Mouse (Mus musculus): ENCODE measurements around the gene 1700012B07Rik. TPM values are rescaled to one million over a fixed set of nuclear protein-coding genes. Genes with fewer than 3 reads are reported as not detected.

1700012B07Rik gene
- polyA plus RNA-seq, 1 experiment from 2014 or later = not detected

GRCm38 (mm10) chr11:109754105-109754602 lies 73.7 kb downstream of the 1700012B07Rik start:
- Histone ChIP-seq H3K27ac (ENCODE audit: low read length) (peak overlapping the region; percentile 62), H3K4me1 (ENCODE audit: insufficient read depth, low read depth, low read length) (no peaks in the 10 kb centered on the region), H3K9me3 (ENCODE audit: low read length) (no peaks in the 10 kb centered on the region), H3K36me3 (ENCODE audit: insufficient read depth, low read length) (no peaks in the 10 kb centered on the region), H3K4me3 (ENCODE audit: low read depth, low read length) (no peak overlapping the region), H3K27me3 (replicated peaks; ENCODE audit: insufficient read depth, low read length) (no peaks in the 10 kb centered on the region), H3K9ac (replicated peaks; ENCODE audit: low read depth) (no peak overlapping the region), H3K4me2 (replicated peaks; ENCODE audit: low read depth, low read length) (no peak overlapping the region)
- TF ChIP-seq EP300 (IDR thresholded peaks at IDR 0.05) = peak; percentile 95
- TF ChIP-seq CTCF (IDR thresholded peaks at IDR 0.05) = no peak
- 59% methylated on average over 7 of the region's 7 CpGs for WGBS
- DNase-seq (ENCODE audit: low spot score) (peak; percentile 84), ATAC-seq (peak; percentile 68)

GRCm38 (mm10) chr11:109751636-109752603 lies 75.9 kb downstream of the 1700012B07Rik start:
- H3K9ac ChIP-seq (replicated peaks; ENCODE audit: low read depth) = no peak overlapping the region
- DNase-seq (ENCODE audit: low spot score) = peak; percentile 48
- no peak overlapping the region for H3K27ac ChIP-seq (ENCODE audit: low read length)
- WGBS = 56% methylated on average over 12 of the region's 12 CpGs
- H3K27me3 ChIP-seq (replicated peaks; ENCODE audit: insufficient read depth, low read length) = no peaks in the 10 kb centered on the region
- H3K9me3 ChIP-seq (ENCODE audit: low read length) = no peaks in the 10 kb centered on the region
- no peaks in the 10 kb centered on the region for H3K4me1 ChIP-seq (ENCODE audit: insufficient read depth, low read depth, low read length)
- no peak overlapping the region for H3K4me3 ChIP-seq (ENCODE audit: low read depth, low read length)
- no peak for ATAC-seq
- no peak for TF ChIP-seq CTCF (IDR thresholded peaks at IDR 0.05)
- H3K36me3 ChIP-seq (ENCODE audit: insufficient read depth, low read length) = no peaks in the 10 kb centered on the region
- H3K4me2 ChIP-seq (replicated peaks; ENCODE audit: low read depth, low read length) = no peak overlapping the region

DNA sequence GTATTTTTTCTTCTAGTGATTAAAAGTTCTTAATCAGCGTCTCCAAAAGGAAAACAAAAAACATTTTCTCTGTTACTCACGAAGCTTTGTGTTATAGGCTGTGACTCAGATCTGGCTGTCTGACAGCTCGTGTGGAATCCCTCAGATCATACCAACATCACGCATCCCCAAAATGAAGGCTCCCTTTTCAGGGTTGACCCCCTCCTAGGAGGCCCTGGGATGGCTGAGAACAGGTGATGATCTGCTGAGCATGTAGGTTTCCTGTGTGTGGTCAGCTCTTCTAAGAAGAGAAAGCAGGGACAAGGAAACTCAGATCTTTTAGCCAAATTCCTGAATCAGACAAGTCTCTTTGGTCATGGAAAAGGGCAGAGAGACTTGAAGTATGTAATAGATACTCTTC lies 82.6 kb downstream of the 1700012B07Rik start:
- no peak for DNase-seq (ENCODE audit: low spot score)
- H3K4me3 ChIP-seq (ENCODE audit: low read depth, low read length) = no peak overlapping the region
- 57% methylated on average over 4 of the region's 4 CpGs for WGBS

GRCm38 (mm10) chr11:109737967-109738366 lies 89.9 kb downstream of the 1700012B07Rik start:
- ATAC-seq (peak; percentile 69), DNase-seq (ENCODE audit: low spot score) (peak; percentile 78)
- Histone ChIP-seq H3K9ac (replicated peaks; ENCODE audit: low read depth) (no peak overlapping the region), H3K4me3 (ENCODE audit: low read depth, low read length) (no peak overlapping the region), H3K27me3 (replicated peaks; ENCODE audit: insufficient read depth, low read length) (no peaks in the 10 kb centered on the region), H3K36me3 (ENCODE audit: insufficient read depth, low read length) (no peaks in the 10 kb centered on the region), H3K9me3 (ENCODE audit: low read length) (no peaks in the 10 kb centered on the region), H3K4me2 (replicated peaks; ENCODE audit: low read depth, low read length) (no peak overlapping the region), H3K27ac (ENCODE audit: low read length) (no peak overlapping the region; the same call in 1 of the 2 replicates), H3K4me1 (ENCODE audit: insufficient read depth, low read depth, low read length) (no peaks in the 10 kb centered on the region)
- TF ChIP-seq CTCF (IDR thresholded peaks at IDR 0.05) = no peak
- TF ChIP-seq EP300 (IDR thresholded peaks at IDR 0.05) = peak; percentile 29; the same call in 1 of the 2 replicates
- 38% methylated on average over 3 of the region's 3 CpGs for WGBS

More for the DNA sequence above, 82.6 kb downstream of the 1700012B07Rik start:
- TF ChIP-seq EP300 (IDR thresholded peaks at IDR 0.05) (no peak), CTCF (IDR thresholded peaks at IDR 0.05) (no peak)
- Histone ChIP-seq H3K27me3 (replicated peaks; ENCODE audit: insufficient read depth, low read length) (no peaks in the 10 kb centered on the region), H3K27ac (ENCODE audit: low read length) (no peak overlapping the region), H3K4me2 (replicated peaks; ENCODE audit: low read depth, low read length) (no peak overlapping the region), H3K4me1 (ENCODE audit: insufficient read depth, low read depth, low read length) (no peaks in the 10 kb centered on the region), H3K9ac (replicated peaks; ENCODE audit: low read depth) (no peak overlapping the region), H3K36me3 (ENCODE audit: insufficient read depth, low read length) (no peaks in the 10 kb centered on the region), H3K9me3 (ENCODE audit: low read length) (no peaks in the 10 kb centered on the region)
- no peak for ATAC-seq

Other genes with a start within 250 kb of the 1700012B07Rik start
- gene Wipi1, start 216.1 kb downstream of the 1700012B07Rik start, polyA plus RNA-seq (2015; fragmentation: Nextera tagmentation; extraction: Ambion mirVana) = 51.4 and 65.1 TPM in 2 replicates
- gene Prkar1a, start 178.6 kb downstream of the 1700012B07Rik start, polyA plus RNA-seq (2015; fragmentation: Nextera tagmentation; extraction: Ambion mirVana) = 305 TPM in 2 replicates
- 8.4 and 12.5 TPM in 2 replicates for gene Fam20a, start 105.8 kb downstream of the 1700012B07Rik start, polyA plus RNA-seq (2015; fragmentation: Nextera tagmentation; extraction: Ambion mirVana)
- gene Abca8b, start 167.8 kb upstream of the 1700012B07Rik start, polyA plus RNA-seq (2015; fragmentation: Nextera tagmentation; extraction: Ambion mirVana) = 0.54 and 0.70 TPM in 2 replicates

Data from lung, postnatal 0 days (tissue).